Mouse (Mus musculus): ENCODE measurements around the gene Tmprss12. TPM values are rescaled to one million over a fixed set of nuclear protein-coding genes. Genes with fewer than 3 reads are reported as not detected.
"Not testable (repeated sequence)": the region's sequence is repeated elsewhere in the genome, so short reads cannot be mapped to it uniquely, and the experiment has no call there.

Gene Tmprss12
- polyA plus RNA-seq, 1 experiment from 2014 or later: not detected

DNA sequence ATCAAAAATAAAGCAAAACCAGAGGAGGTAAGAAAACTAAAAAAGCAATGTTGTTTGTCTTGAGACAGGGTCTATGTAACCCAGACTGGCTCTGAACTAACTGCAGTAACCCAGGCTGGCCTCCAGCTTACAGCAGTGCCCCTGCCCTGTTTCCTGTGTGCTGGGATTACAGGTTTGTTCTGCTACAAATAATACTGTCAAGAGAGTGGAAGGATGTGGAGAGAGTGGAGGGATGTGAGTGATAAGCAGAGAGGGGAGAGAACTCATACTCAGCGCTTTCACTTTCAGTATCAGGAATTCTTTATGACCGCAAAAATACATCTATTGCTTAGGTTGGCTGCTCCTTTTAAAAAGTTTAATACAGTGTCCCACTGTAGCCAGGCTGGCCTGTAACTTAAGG lies 31.7 kb downstream of the Tmprss12 start:
- 0 out of 2 replicates have a peak, but pooled peaks cover 4% of the 10 kb centered on the region for H3K4me1 ChIP-seq
- no peak overlapping the region for H3K27ac ChIP-seq (replicated peaks)
- H3K9ac ChIP-seq (replicated peaks): no peak overlapping the region
- no peak for ATAC-seq (ENCODE audit: low FRiP score)
- no peaks in the 10 kb centered on the region for H3K9me3 ChIP-seq (replicated peaks)
- no peaks in the 10 kb centered on the region; the same call in 1 of the 2 replicates for H3K36me3 ChIP-seq
- 93% methylated on average over 2 of the region's 2 CpGs for WGBS
- no peak overlapping the region for H3K4me2 ChIP-seq
- H3K4me3 ChIP-seq (replicated peaks): no peak overlapping the region
- H3K27me3 ChIP-seq (replicated peaks): no peaks in the 10 kb centered on the region

DNA sequence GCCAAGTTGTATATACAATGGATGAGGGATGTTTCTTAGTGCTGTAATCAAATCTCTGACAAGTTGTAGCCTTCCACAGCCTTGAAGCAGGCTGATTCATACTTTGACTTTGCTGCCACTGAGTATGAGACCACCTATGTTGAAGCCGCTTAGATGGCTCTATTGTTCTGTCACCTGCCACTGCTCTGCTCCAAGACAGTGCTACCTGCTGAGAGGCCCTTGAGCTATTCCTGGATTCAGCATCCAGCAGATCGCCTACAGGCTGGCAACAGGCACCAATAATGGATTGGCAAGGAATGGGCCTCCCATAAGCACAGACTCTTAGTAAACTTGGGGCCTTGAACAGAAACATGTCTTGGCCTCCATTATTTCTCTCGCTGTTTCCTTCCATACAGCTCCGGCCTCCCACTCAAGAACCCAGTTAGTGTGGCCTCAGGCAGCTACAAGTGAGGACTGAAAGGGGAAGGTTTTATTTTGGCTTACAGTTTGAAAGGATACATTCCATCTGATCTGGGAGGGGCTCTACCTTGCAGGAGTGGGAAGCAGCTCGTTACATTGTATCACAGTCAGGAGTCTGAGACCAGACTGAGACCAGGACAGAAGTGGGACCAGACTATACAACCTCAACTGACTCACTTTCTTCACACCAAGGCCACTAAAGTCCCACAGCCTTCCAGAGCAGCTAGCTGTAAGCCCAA lies 34.0 kb downstream of the Tmprss12 start:
- WGBS: 93% methylated on average over 5 of the region's 5 CpGs
- H3K9me3 ChIP-seq (replicated peaks): no peaks in the 10 kb centered on the region
- H3K4me3 ChIP-seq (replicated peaks): no peak overlapping the region
- no peak overlapping the region for H3K9ac ChIP-seq (replicated peaks)
- H3K27ac ChIP-seq (replicated peaks): no peak overlapping the region
- no peak overlapping the region for H3K4me2 ChIP-seq
- ATAC-seq (ENCODE audit: low FRiP score): no peak
- H3K27me3 ChIP-seq (replicated peaks): no peaks in the 10 kb centered on the region
- 0 out of 2 replicates have a peak, but pooled peaks cover 4% of the 10 kb centered on the region for H3K4me1 ChIP-seq
- H3K36me3 ChIP-seq: no peaks in the 10 kb centered on the region; the same call in 1 of the 2 replicates

DNA sequence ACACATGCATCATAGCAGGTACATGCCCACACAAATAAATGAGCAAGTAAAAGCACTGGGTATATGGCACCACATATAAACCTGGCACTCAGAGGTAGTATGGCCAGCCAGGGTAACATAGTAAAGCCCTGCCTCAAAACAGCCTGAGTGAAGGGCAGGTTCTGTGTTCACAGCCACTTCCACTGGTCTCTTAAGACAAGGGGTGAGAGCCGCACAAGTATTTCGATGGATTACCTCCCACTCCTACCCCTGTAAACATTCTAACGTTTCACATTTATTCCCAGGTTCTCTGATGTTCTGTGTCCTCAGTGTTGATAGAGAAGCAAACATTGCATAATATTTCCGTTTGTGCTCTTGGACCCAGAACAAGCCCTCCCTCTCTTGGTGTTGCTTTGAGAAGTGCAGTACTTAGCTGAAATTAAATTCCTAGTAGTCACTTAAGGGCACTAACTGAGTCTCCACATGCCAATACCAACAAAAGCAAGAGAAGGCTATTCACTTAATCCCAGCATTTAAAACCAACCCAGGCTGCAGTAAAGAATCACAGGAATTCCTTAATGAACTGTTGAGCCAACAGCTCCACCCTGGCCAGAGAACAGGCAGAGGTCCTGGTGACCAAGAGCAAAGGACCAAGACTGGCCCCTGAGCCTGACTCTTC lies 37.5 kb downstream of the Tmprss12 start:
- not testable (repeated sequence) for H3K36me3 ChIP-seq; H3K4me3 ChIP-seq (replicated peaks); H3K27me3 ChIP-seq (replicated peaks); H3K9me3 ChIP-seq (replicated peaks); H3K9ac ChIP-seq (replicated peaks); H3K4me1 ChIP-seq; H3K4me2 ChIP-seq; ATAC-seq (ENCODE audit: low FRiP score); H3K27ac ChIP-seq (replicated peaks)
- WGBS: 77% methylated on average over 4 of the region's 4 CpGs

DNA sequence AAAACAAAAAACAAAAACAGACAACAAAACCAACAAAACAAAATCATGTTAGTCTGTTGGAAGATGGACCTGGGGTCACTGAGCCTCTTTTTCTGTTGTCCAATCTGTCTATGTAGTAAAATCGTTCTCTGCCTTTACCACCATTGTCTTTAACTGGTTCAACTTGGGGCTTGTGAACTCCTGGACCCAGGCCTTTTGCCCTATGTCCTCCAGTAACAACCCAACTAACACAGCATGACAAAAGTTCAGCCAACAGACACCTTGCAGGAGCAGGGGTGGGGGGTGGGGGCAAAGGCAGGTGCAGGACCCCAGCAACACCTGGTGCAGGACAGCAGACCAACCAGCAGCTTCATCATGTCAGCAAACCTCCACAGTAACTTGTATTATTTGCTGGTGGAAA lies 39.2 kb downstream of the Tmprss12 start:
- no peaks in the 10 kb centered on the region for H3K36me3 ChIP-seq
- H3K27me3 ChIP-seq (replicated peaks): no peaks in the 10 kb centered on the region
- H3K4me1 ChIP-seq: no peaks in the 10 kb centered on the region
- H3K4me3 ChIP-seq (replicated peaks): no peak overlapping the region
- H3K27ac ChIP-seq (replicated peaks): no peak overlapping the region
- no peak for ATAC-seq (ENCODE audit: low FRiP score)
- H3K9ac ChIP-seq (replicated peaks): no peak overlapping the region
- 77% methylated on average over 1 of the region's 1 CpGs for WGBS
- H3K4me2 ChIP-seq: no peak overlapping the region
- no peaks in the 10 kb centered on the region for H3K9me3 ChIP-seq (replicated peaks)

DNA sequence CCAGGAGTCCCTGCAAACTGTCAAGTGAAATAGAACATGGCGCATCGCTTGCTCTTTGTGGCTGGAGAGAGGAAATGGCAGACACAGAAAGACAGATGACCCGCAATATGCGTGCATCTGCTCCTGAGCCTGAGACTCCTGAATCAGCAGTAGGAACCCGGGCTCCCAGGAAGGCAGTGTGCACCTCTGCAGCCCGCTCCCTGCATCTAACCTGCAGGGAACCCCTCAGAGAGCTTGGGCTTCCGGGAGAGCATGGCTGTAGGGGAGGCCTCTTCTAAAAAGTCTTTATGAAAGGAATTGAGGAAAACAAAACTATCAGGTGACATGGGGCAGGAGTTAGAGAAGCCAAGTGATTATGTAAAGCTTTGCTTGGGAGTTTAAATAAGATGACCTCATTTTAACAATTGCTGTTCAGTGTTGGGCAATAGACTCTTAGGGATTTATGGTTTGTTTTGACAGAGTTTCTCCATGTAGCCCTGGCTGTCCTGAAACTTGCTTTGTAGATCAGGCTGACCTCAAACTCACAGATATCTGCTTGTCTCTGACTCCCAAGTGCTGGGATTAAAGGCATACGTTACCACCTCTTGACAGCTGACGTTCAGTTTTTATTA lies 39.8 kb downstream of the Tmprss12 start:
- H3K4me3 ChIP-seq (replicated peaks): no peak overlapping the region
- ATAC-seq (ENCODE audit: low FRiP score): no peak
- no peak overlapping the region for H3K9ac ChIP-seq (replicated peaks)
- H3K4me1 ChIP-seq: no peaks in the 10 kb centered on the region
- no peak overlapping the region for H3K27ac ChIP-seq (replicated peaks)
- no peaks in the 10 kb centered on the region for H3K9me3 ChIP-seq (replicated peaks)
- no peak overlapping the region for H3K4me2 ChIP-seq
- 76% methylated on average over 9 of the region's 9 CpGs for WGBS
- H3K36me3 ChIP-seq: no peaks in the 10 kb centered on the region
- H3K27me3 ChIP-seq (replicated peaks): no peaks in the 10 kb centered on the region

DNA sequence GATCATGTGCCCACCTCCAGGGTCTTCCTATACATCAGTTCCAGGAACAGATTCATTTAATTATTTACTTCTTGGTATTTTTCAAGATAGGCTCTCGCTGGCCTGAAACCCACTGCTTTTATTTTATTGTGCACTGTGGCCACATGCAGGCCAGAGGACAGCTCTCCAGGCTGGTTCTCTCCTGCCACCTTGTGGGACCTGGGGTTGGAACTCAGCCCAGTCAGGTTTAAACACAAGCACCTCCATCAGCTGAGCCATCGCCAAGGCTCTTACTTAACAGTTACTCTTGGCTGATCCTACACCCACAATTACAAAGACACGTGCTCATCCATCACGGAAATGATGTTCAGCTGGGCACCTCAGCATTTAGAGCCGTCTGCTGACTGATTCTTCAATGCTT lies 40.5 kb downstream of the Tmprss12 start:
- H3K27me3 ChIP-seq (replicated peaks): no peaks in the 10 kb centered on the region
- no peak for ATAC-seq (ENCODE audit: low FRiP score)
- H3K27ac ChIP-seq (replicated peaks): no peak overlapping the region
- H3K36me3 ChIP-seq: no peaks in the 10 kb centered on the region
- no peaks in the 10 kb centered on the region for H3K4me1 ChIP-seq
- no peak overlapping the region for H3K4me3 ChIP-seq (replicated peaks)
- H3K9me3 ChIP-seq (replicated peaks): no peaks in the 10 kb centered on the region
- no peak overlapping the region for H3K4me2 ChIP-seq
- H3K9ac ChIP-seq (replicated peaks): 0 out of 2 replicates have a peak overlapping the region, but pooled peaks have one; percentile 7
- 44% methylated on average over 5 of the region's 5 CpGs for WGBS

DNA sequence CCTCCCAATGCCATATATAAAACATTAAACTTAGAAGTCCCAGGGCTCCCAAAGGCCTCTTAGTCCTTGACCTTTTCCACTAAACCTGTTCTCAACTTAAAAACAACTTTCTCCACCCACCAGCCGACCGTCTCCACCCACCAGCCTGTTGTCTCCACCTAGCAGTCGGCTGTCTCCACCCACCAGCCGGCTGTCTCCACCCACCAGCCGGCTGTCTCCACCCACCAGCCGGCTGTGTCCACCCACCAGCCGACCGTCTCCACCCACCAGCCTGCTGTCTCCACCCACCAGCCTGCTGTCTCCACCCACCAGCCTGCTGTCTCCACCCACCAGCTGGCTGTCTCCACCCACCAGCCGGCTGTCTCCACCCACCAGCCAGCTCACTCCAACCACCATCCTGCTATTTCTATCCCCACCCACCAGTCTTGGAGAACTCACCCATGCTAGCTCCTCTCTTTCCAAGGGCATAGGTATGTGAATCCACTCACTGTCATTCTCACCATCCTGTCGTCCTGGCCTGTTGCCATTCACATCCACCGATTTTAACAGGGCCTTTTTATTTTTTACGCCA lies 43.5 kb downstream of the Tmprss12 start:
- WGBS: 70% methylated on average over 12 of the region's 12 CpGs
- H3K9me3 ChIP-seq (replicated peaks): no peaks in the 10 kb centered on the region
- no peak overlapping the region for H3K4me3 ChIP-seq (replicated peaks)
- no peak for ATAC-seq (ENCODE audit: low FRiP score)
- H3K27me3 ChIP-seq (replicated peaks): no peaks in the 10 kb centered on the region
- H3K36me3 ChIP-seq: no peaks in the 10 kb centered on the region
- H3K4me2 ChIP-seq: no peak overlapping the region
- peaks cover 2% of the 10 kb centered on the region for H3K4me1 ChIP-seq
- H3K9ac ChIP-seq (replicated peaks): no peak overlapping the region
- no peak overlapping the region for H3K27ac ChIP-seq (replicated peaks)

DNA sequence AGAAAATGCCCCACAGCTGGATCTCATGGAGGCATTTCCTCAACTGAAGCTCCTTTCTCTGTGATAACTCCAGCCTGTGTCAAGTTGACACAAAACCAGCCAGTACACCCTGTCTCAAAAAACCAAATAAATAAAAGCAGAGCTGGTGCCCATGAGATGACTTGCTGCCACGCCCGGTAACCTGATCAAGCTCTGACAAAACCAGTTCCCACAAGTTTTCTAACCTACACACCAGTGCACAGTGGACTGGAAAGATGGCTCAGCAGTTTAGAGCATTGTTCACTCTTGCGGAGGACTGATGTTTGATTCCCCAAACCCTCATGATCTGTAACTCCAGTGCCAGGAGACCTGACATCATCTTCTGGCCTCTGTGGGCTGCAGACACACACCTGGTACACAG lies 44.6 kb downstream of the Tmprss12 start:
- no peak overlapping the region for H3K9ac ChIP-seq (replicated peaks)
- no peak overlapping the region for H3K4me2 ChIP-seq
- H3K27ac ChIP-seq (replicated peaks): no peak overlapping the region
- H3K9me3 ChIP-seq (replicated peaks): no peaks in the 10 kb centered on the region
- H3K27me3 ChIP-seq (replicated peaks): no peaks in the 10 kb centered on the region
- peaks cover 7% of the 10 kb centered on the region for H3K4me1 ChIP-seq
- ATAC-seq (ENCODE audit: low FRiP score): no peak
- WGBS: 92% methylated on average over 3 of the region's 3 CpGs
- H3K36me3 ChIP-seq: no peaks in the 10 kb centered on the region
- no peak overlapping the region for H3K4me3 ChIP-seq (replicated peaks)

DNA sequence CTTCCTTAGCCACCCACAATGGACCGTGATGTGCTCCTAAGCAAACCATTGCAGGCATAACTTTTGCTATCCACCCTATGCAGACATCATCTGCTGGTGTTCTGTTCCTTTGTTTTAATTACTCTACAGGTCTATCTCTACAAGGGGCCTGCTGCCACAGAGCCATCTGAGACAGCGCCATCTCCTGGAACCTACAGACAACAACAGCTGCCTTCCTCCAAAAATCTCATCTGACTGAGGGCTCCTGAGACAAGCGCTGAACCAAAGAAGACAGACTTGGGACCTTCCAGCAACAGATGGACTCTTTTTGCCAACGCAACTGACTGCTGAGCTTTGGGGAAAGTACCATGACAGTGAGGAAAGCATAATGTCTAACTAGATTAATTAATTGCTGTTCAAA lies 47.5 kb downstream of the Tmprss12 start:
- not testable (repeated sequence) for H3K9ac ChIP-seq (replicated peaks); H3K36me3 ChIP-seq; H3K27me3 ChIP-seq (replicated peaks); ATAC-seq (ENCODE audit: low FRiP score); H3K9me3 ChIP-seq (replicated peaks); H3K4me2 ChIP-seq; H3K27ac ChIP-seq (replicated peaks); H3K4me3 ChIP-seq (replicated peaks)
- WGBS: 64% methylated on average over 4 of the region's 4 CpGs
- peaks cover 13% of the 10 kb centered on the region for H3K4me1 ChIP-seq

DNA sequence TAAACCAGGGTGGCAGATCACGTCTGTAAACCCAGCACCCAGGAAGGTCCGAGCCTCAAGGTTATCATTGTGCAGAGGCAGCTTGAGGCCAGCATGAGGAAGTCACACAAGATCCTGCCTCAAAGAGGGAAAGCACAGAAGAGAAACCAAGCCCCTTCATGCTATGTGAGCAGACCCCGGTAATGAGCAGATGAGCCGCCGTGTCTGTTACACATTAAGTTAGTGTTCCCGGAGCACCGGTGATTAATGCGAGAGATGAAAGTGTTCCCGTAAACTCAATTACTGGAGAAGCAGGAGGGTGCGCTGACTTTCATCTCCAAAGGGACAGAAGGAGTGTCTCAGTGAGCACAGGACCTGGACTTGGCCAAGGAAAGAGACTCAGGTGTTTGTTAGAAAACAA lies 48.7 kb downstream of the Tmprss12 start:
- H3K4me3 ChIP-seq (replicated peaks); ATAC-seq (ENCODE audit: low FRiP score); H3K9ac ChIP-seq (replicated peaks); H3K27ac ChIP-seq (replicated peaks); H3K9me3 ChIP-seq (replicated peaks); H3K36me3 ChIP-seq; H3K27me3 ChIP-seq (replicated peaks); H3K4me2 ChIP-seq: not testable (repeated sequence)
- H3K4me1 ChIP-seq: peaks cover 13% of the 10 kb centered on the region
- WGBS: 28% methylated on average over 10 of the region's 10 CpGs

DNA sequence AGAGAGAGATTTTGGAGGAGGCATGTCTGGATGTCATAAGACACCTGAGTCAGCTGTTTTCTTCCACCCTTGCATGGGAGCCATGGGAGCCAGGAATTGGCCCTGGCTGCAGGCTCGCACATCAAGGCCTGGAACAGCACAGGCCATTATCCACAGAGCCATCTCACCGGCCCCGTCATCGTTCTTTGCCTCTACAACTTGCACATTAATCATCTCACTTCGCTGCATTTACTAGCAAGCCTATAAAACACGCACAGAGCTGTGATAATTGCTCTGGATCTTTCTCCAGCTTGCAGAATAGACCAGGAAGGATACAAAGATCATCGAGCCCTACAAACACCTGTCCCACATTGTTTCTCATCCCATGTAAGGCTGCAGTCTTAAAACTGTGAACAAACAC lies 50.1 kb downstream of the Tmprss12 start:
- no peak overlapping the region for H3K4me2 ChIP-seq
- 34% methylated on average over 7 of the region's 7 CpGs for WGBS
- ATAC-seq (ENCODE audit: low FRiP score): no peak
- no peak overlapping the region for H3K4me3 ChIP-seq (replicated peaks)
- H3K36me3 ChIP-seq: no peaks in the 10 kb centered on the region
- peaks cover 13% of the 10 kb centered on the region for H3K4me1 ChIP-seq
- no peak overlapping the region for H3K9ac ChIP-seq (replicated peaks)
- no peaks in the 10 kb centered on the region for H3K27me3 ChIP-seq (replicated peaks)
- peak overlapping the region; percentile 45; the same call in 1 of the 2 replicates for H3K27ac ChIP-seq (replicated peaks)
- H3K9me3 ChIP-seq (replicated peaks): no peaks in the 10 kb centered on the region
